Mouse (Mus musculus): ENCODE measurements around the gene Arl5c.
"Not testable (repeated sequence)": the region's sequence is repeated elsewhere in the genome, so short reads cannot be mapped to it uniquely, and the experiment has no call there.

The Arl5c gene

GRCm38 (mm10) chr11:97959300-97959680 lies 36.7 kb downstream of the Arl5c start:
- DNase-seq (ENCODE audit: low spot score in 2 of 2), result no peak

DNA sequence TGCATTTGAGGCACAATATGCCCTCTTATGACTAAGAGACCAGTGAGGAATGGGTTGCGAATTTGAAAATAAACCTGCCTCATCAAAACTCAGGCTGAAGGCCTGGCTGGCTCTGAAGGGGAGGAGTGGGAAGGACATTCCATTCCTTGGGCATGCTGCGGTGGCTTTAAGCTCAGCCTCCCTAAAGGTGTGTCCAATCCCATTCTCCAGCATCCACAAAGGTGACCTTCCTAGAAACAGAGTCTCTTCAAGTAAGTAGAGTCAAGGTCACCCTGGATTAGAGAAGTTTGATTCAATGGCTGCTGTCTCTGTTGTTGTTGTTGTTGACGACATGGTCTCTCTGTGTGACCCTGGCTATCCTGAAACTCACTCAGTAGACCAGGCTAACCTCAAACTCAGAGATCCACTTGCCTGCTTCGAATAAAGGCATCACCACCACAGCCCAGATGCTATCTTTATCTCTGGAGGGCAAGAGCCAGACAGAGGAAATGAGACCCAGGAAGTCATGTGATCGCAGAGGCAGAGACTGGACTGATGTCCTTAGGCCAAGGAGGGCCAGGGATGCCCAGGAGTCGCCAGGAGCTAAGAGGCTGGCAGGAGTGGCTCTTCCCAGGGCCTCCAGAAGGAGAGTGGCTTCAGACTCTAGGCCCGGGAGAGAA lies 37.2 kb downstream of the Arl5c start:
- DNase-seq (ENCODE audit: low spot score in 2 of 2), result no peak

- no peak for DNase-seq (ENCODE audit: low spot score in 2 of 2)
Measured at GRCm38 (mm10) chr11:97956905-97957560, 38.9 kb downstream of the Arl5c start.

DNA sequence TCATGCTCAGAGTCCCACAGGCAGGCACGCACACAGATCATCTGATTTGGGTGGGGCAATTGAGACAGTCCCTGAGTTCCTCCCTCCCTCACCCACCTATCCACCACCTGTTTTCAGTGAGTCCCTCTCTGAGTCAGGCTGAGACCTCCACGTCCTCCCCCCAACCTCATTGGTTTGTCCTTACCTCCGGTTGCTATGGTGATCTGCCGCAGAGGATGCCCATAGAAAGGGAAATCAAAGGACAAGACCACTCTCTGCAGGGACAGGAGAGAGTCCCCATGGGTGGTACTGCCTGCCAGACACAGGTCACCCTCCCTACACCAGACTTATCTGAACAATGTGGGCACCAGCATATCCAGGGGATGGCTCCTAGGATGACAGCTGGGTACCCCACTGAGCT lies 40.1 kb downstream of the Arl5c start:
- no peak for DNase-seq (ENCODE audit: low spot score in 2 of 2)

GRCm38 (mm10) chr11:97955146-97955902 lies 40.7 kb downstream of the Arl5c start:
- DNase-seq (ENCODE audit: low spot score in 2 of 2), result no peak

GRCm38 (mm10) chr11:97954469-97955141 lies 41.4 kb downstream of the Arl5c start:
- no peak for DNase-seq (ENCODE audit: low spot score in 2 of 2)

DNA sequence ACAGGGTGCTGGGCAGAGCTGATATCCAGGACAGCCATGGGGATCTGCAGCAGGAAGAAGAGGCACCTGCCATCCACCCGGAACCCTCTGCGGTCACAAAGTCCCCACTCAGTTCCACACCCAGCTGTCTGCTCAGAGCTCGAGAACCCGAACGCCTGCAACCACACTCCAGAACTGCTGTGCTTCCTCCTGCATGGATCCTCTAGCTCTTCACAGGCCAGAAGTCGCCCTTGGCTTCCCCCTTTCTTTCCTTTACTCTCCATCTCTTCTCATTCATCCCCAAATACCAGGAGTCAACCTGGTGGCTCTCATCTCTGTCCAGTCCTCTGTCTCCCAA lies 42.1 kb downstream of the Arl5c start:
- no peak for DNase-seq (ENCODE audit: low spot score in 2 of 2)

GRCm38 (mm10) chr11:97953179-97953938 lies 42.6 kb downstream of the Arl5c start:
- no peak for DNase-seq (ENCODE audit: low spot score in 2 of 2)

DNA sequence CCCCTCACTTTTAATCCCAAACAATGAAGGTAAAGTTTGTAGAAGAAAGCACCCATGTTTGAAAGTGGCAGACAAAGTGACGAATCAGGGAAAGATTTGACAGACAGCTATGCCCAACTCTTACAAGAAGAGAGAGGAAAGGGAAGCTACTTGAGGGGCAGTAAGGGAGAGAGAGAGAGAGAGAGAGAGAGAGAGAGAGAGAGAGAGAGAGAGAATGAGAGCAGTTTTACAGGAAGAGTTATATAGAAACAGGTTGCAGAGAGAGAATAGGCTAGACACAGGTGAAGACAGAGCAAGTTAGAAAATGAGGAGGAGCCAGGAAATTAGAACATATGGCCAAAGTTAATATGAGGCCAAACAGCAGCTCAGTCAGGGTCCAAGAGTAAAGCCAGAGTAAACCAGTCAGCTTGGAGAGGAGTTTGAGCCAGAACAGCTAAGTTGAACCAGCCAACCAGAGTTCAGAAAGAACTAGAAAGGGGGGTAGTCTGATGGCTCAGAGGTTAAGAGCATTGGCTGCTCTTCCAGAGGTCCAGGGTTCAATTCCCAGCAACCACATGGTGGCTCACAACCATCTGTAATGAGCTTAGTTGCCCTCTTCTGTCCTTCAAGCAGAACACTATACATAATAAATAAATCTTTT lies 43.5 kb downstream of the Arl5c start:
- no peak for DNase-seq (ENCODE audit: low spot score in 2 of 2)

DNA sequence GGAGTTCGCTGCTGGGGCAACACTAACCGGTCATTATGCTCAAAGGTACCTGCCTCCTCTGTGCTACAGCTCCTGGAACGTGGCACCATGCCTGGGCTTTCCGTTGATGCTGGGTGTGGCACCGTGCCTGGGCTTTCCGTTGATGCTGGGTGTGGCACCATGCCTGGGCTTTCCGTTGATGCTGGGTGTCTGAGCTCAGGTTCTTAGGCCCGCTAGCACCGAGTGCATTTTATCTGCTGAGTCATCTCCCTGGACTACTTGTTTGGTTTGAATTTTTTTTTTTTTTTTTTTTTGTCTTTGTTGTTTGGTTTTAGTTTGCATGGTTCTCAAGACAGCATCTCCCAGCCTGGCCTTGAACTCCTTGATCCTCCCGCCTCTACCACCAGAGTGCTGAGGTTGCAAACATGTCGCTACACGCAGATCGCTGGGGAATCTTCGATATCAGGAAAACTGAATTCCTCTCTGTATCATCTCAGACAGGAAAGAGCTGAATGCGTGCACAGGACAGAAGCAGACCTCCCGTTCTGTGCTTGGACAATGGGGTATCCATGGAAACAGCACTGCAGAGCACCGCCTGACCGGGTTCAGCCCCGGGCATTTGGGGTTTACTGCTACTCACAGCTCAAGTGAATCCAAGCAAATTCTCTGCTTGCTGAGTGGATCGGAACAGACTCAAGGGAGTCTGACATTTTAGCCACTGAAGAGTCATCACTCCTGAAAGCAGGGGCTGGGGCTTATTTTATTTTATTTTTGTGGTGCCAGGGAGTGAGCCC lies 46.1 kb downstream of the Arl5c start:
- no peak for DNase-seq (ENCODE audit: low spot score in 2 of 2)

DNA sequence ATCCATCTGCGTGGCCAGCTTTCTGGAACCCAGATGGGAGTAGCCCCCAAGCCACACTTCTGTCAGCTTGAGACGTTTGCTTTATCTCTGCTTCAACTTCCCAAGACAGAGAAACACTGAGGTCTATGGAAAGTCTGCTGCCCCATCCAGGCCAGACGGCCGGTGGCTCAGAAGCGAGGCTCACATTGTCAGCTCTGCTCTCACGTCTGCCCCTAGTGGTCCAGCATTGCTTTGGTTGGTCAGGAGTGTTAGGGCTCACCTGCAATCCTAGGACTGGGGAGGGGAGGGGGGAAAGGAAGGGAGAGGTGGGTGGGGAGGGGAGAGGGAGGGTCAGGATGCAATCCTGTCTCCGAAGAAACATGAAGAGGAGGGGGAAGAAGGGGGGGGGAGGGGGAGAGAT lies 48.6 kb downstream of the Arl5c start:
- DNase-seq (ENCODE audit: low spot score in 2 of 2), result no peak

- DNase-seq (ENCODE audit: low spot score in 2 of 2), result not testable (repeated sequence)
Measured at GRCm38 (mm10) chr11:97945738-97946289, 50.2 kb downstream of the Arl5c start.

DNA sequence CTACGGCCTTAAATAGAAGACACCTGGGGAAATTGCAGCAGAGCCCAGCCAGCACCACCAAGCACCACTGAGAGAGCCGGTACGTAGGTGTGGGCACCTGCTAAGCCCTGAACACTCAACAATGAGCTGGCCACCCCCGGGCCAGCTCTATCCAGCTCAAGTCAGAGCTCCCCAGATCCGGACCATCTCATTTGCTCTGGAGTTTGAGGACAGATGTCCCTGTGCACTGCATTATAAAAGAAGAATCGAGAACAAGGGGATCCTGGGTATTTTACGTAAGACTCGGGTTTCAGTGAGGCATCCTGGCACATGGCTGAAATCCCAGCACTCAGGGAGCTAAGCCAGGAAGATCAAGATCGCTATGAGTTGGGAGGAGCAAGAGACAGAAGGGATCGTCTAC lies 51.0 kb downstream of the Arl5c start:
- peak; percentile 19 to 30 for DNase-seq (ENCODE audit: low spot score in 2 of 2)

DNA sequence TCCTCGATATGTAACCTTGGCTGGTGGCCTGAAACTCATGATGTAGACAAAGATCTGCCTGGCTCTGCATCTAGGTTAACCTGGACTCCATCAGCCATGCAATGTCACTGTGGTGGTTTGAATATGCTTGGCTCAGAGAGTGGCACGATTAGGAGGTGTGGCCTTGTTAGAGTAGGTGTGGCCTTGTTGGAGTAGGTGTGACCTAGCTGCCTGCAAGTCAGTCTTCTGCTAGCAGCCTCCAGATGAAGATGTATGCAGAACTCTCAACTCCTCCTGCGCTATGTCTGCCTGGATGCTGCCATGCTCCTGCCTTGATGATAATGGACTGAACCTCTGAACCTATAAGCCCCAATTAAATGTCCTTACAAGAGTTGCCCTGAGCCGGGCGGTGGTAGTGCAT lies 52.7 kb downstream of the Arl5c start:
- no peak for DNase-seq (ENCODE audit: low spot score in 2 of 2)

GRCm38 (mm10) chr11:97942420-97943111 lies 53.4 kb downstream of the Arl5c start:
- DNase-seq (ENCODE audit: low spot score in 2 of 2), result no peak
